ENCODE assay signal across 11 mouse cellular contexts in genomic region chr7:100884460-100884859, GRCm38 (mm10). TPM values are rescaled to one million over a fixed set of nuclear protein-coding genes. Genes with fewer than 3 reads are reported as not detected.
"Had no signal": no experiment of that assay in that cellular context is flagged by ENCODE, and none has a peak within 500 bp of the region (broad histone marks: within the 10 kb centered on the region; RNA-seq: fewer than 3 reads in every experiment).

No protein-coding gene starts in this region.

- DNase-seq: gastrocnemius, postnatal 36 days; heart, adult 18-20 months; heart, postnatal 10 days; heart, postnatal 4 days; kidney, adult 18-20 months; kidney, adult 8-10 months; kidney, postnatal 10 days; kidney, postnatal 4 days; liver; liver, embryonic 13.5 days had no signal

RNA-seq across cellular contexts. Expression of gene Arhgef17, which starts 47.4 kb away (rescaled TPM):
- total RNA-seq: granulocyte monocyte progenitor cell, adult 5-6 weeks had no signal
